Mouse (Mus musculus) CH12.LX (cell line): Measurements from ENCODE around the gene Cop1. TPM values are rescaled to one million over a fixed set of nuclear protein-coding genes. Genes with fewer than 3 reads are reported as not detected.

ENCODE experiments used
- DNase-seq: peaks from one replicate; pipeline ENCODE4 v3.0.0-alpha.2; 2013; ENCODE audit errors: extremely low read depth
- H3K27ac ChIP-seq: 2 replicates; pipeline ENCODE4 v1.5.1; 2012; ENCODE audit warnings: low read depth, mild to moderate bottlenecking, control low read depth, moderate library complexity; ENCODE audit not compliant: insufficient read depth
- H3K27me3 ChIP-seq: replicated peaks from 2 replicates; pipeline ENCODE3; 2012; ENCODE audit warnings: inconsistent platforms
- H3K36me3 ChIP-seq, 2 experiments: replicated peaks in 1 of 2; 2 replicates each; pipeline versions ENCODE3 to v1.6.1; 2012; ENCODE audit warnings: inconsistent platforms in 1 of 2, low read length in 1 of 2, mild to moderate bottlenecking in 1 of 2, mixed read lengths in 1 of 2, moderate library complexity in 1 of 2; ENCODE audit not compliant: control insufficient read depth in 1 of 2, insufficient read depth in 1 of 2
- H3K4me1 ChIP-seq, 2 experiments: 2 replicates each; pipeline ENCODE4 v1.6.1; 2012; ENCODE audit warnings: inconsistent platforms in 1 of 2, moderate library complexity in 1 of 2; ENCODE audit not compliant: insufficient read depth in 2 of 2, control insufficient read depth in 1 of 2
- H3K4me2 ChIP-seq: 2 replicates; pipeline ENCODE4 v1.6.1; 2012; ENCODE audit warnings: low read depth, mild to moderate bottlenecking, control low read depth; ENCODE audit not compliant: poor library complexity, insufficient read depth, severe bottlenecking
- H3K4me3 ChIP-seq, 3 experiments: fragments of 150-350 bp in 1 of 3; sonication (generic) in 1 of 3; replicated peaks in 1 of 3; 2 replicates each; pipeline versions ENCODE3 to v1.5.1; 2011 to 2012; ENCODE audit warnings: low read depth in 2 of 3, low read length in 2 of 3, mild to moderate bottlenecking in 2 of 3, moderate library complexity in 2 of 3, control low read depth in 1 of 3, improper control_type of control experiment in 1 of 3, inconsistent platforms in 1 of 3, mixed read lengths in 1 of 3; ENCODE audit not compliant: poor library complexity in 1 of 3
- H3K79me2 ChIP-seq: replicated peaks from 2 replicates; pipeline ENCODE4 v1.6.1; 2012; ENCODE audit warnings: mild to moderate bottlenecking, moderate library complexity; ENCODE audit not compliant: control insufficient read depth, poor library complexity, insufficient read depth, severe bottlenecking; ENCODE audit errors: extremely low read depth
- H3K9ac ChIP-seq: 2 replicates; pipeline ENCODE4 v1.6.1; 2012; ENCODE audit warnings: low read depth, mild to moderate bottlenecking, control low read depth, moderate library complexity; ENCODE audit not compliant: insufficient read depth
- H3K9me3 ChIP-seq: replicated peaks from 2 replicates; pipeline ENCODE3; 2012; ENCODE audit warnings: low read length, inconsistent platforms, mixed read lengths
- BHLHE40 ChIP-seq: IDR thresholded peaks from 2 replicates; pipeline ENCODE4 v1.6.1; 2011; ENCODE audit warnings: mild to moderate bottlenecking, low read depth, low read length, improper control_type of control experiment
- CHD1 ChIP-seq: IDR thresholded peaks from 2 replicates; pipeline ENCODE4 v1.6.1; 2012; ENCODE audit warnings: low read depth, low read length, improper control_type of control experiment, inconsistent platforms
- CHD2 ChIP-seq: IDR thresholded peaks from 2 replicates; pipeline ENCODE4 v1.6.1; 2011; ENCODE audit warnings: low read length, improper control_type of control experiment
- CTCF ChIP-seq, 2 experiments: IDR thresholded peaks in 1 of 2; conservative IDR thresholded peaks in 1 of 2; 2 replicates each; pipeline ENCODE4 v1.5.1; 2011 to 2012; ENCODE audit warnings: low read depth in 2 of 2, low read length in 2 of 2, improper control_type of control experiment in 1 of 2, inconsistent platforms in 1 of 2, mild to moderate bottlenecking in 1 of 2, moderate library complexity in 1 of 2
- E2F4 ChIP-seq: IDR thresholded peaks from 2 replicates; pipeline ENCODE4 v1.6.1; 2011; ENCODE audit warnings: low read depth, low read length, improper control_type of control experiment; ENCODE audit not compliant: insufficient replicate concordance
- ELF1 ChIP-seq: IDR thresholded peaks from 2 replicates; pipeline ENCODE4 v1.6.1; 2014; ENCODE audit warnings: low read depth, mild to moderate bottlenecking, inconsistent platforms, low read length, improper control_type of control experiment
- EP300 ChIP-seq: IDR thresholded peaks from 2 replicates; pipeline ENCODE4 v1.6.1; 2011; ENCODE audit warnings: low read length, improper control_type of control experiment
- ETS1 ChIP-seq: conservative IDR thresholded peaks from 2 replicates; pipeline ENCODE4 v1.6.1; 2012; ENCODE audit warnings: low read depth, mild to moderate bottlenecking, inconsistent platforms, low read length, improper control_type of control experiment, moderate library complexity
- GABPA ChIP-seq: IDR thresholded peaks from 2 replicates; pipeline ENCODE4 v1.6.1; 2012; ENCODE audit warnings: low read depth, low read length, improper control_type of control experiment, inconsistent platforms; ENCODE audit not compliant: insufficient replicate concordance
- HCFC1 ChIP-seq: IDR thresholded peaks from 2 replicates; pipeline ENCODE4 v1.6.1; 2012; ENCODE audit warnings: low read depth, mild to moderate bottlenecking, inconsistent platforms, low read length, improper control_type of control experiment
- IRF4 ChIP-seq: IDR thresholded peaks from 2 replicates; pipeline ENCODE4 v1.6.1; 2014; ENCODE audit warnings: low read depth, mild to moderate bottlenecking, inconsistent platforms, low read length, improper control_type of control experiment
- JUN ChIP-seq: IDR thresholded peaks from 2 replicates; pipeline ENCODE4 v1.6.1; 2011; ENCODE audit warnings: low read depth, mild to moderate bottlenecking, low read length, improper control_type of control experiment, moderate library complexity; ENCODE audit not compliant: insufficient read depth
- JUND ChIP-seq: conservative IDR thresholded peaks from 2 replicates; pipeline ENCODE4 v1.6.1; 2011; ENCODE audit warnings: low read depth, low read length, improper control_type of control experiment
- MEF2A ChIP-seq: IDR thresholded peaks from 2 replicates; pipeline ENCODE4 v1.6.1; 2014; ENCODE audit warnings: low read depth, mild to moderate bottlenecking, inconsistent platforms, low read length, improper control_type of control experiment, borderline replicate concordance
- POLR2AphosphoS2 ChIP-seq: IDR thresholded peaks from 2 replicates; pipeline ENCODE4 v1.6.1; 2011; ENCODE audit warnings: low read depth, low read length, improper control_type of control experiment
- RAD21 ChIP-seq: IDR thresholded peaks from 2 replicates; pipeline ENCODE4 v1.6.1; 2011; ENCODE audit warnings: low read depth, mild to moderate bottlenecking, low read length, improper control_type of control experiment, moderate library complexity
- RCOR1 ChIP-seq: conservative IDR thresholded peaks from 2 replicates; pipeline ENCODE4 v1.6.1; 2012; ENCODE audit warnings: low read depth, mild to moderate bottlenecking, inconsistent platforms, low read length, improper control_type of control experiment
- SIN3A ChIP-seq: IDR thresholded peaks from 2 replicates; pipeline ENCODE4 v1.6.1; 2012; ENCODE audit warnings: low read length, improper control_type of control experiment, inconsistent platforms
- SMC3 ChIP-seq: IDR thresholded peaks from 2 replicates; pipeline ENCODE4 v1.6.1; 2011; ENCODE audit warnings: low read depth, low read length, improper control_type of control experiment
- UBTF ChIP-seq: IDR thresholded peaks from 2 replicates; pipeline ENCODE4 v1.6.1; 2012; ENCODE audit warnings: low read depth, mild to moderate bottlenecking, inconsistent platforms, low read length, improper control_type of control experiment, moderate library complexity
- ZC3H11A ChIP-seq: IDR thresholded peaks from 2 replicates; pipeline ENCODE4 v1.6.1; 2012; ENCODE audit warnings: low read depth, mild to moderate bottlenecking, inconsistent platforms, low read length, improper control_type of control experiment
- ZKSCAN1 ChIP-seq: IDR thresholded peaks from 2 replicates; pipeline ENCODE4 v1.6.1; 2012; ENCODE audit warnings: low read depth, inconsistent platforms, low read length, improper control_type of control experiment, borderline replicate concordance
- ZMIZ1 ChIP-seq: IDR thresholded peaks from 2 replicates; pipeline ENCODE4 v1.6.1; 2012; ENCODE audit warnings: low read depth, mild to moderate bottlenecking, inconsistent platforms, low read length, improper control_type of control experiment
- dilution Hi-C: fragments of 300-500 bp; cut with MboI; formaldehyde crosslinking; loops from 2 replicates; pipeline ENCODE4 v1.14.3; 2020; ENCODE audit warnings: low sequenced_read_pairs; ENCODE audit not compliant: extremely low pct_unique_long_range_greater_than_20kb, extremely low pct_ligation_motif_present
- in situ Hi-C: fragments of 300-500 bp; cut with MboI; formaldehyde crosslinking; loops from 3 replicates; pipeline ENCODE4 v1.14.3; 2019; ENCODE audit warnings: low sequenced_read_pairs, low pct_ligation_motif_present, low pct_unique_long_range_greater_than_20kb, mixed read lengths
- polyA plus RNA-seq: library from polyadenylated mRNA; unstranded; fragments of >175 nt; gene quantifications from 2 replicates; pipeline ENCODE4 v1.2.1, GENCODE M21; 2012; ENCODE audit warnings: low read depth; ENCODE audit not compliant: insufficient read length
- total RNA-seq, 2 experiments: library from RNA; depleted of rRNA; stranded (reverse); fragments of 300-350 nt in 1 of 2; fragments of >200 nt in 1 of 2; gene quantifications; 2 replicates each; pipeline ENCODE4 v1.2.3; 2012 to 2014

The Cop1 gene
- total and polyA plus RNA-seq, 3 experiments, result 54.6 to 93.2 (median 79.0) TPM

DNA sequence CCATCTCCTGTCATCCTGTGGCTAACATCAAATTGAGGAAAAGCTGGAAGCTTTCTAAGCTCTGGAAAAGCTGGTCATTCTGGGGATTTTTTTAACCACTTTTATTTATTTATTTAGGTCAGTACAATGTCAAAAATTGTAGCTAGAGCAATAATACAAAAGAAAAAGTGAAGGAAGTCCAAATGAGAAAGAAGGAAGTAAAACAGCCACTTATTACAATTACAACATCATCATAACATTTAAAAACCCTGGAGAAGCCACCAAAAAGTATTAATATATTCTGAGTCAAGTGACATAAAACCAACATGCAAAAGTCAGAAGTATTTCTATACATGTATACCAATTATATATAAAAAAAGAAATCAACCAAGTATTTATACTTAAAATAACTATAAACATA lies 30.9 kb upstream of the Cop1 start:
- dilution Hi-C loops, result no loop called here
- H3K27ac ChIP-seq, result no peak overlapping the region
- no peak for TF ChIP-seq ZC3H11A
- TF ChIP-seq JUN, result no peak
- TF ChIP-seq CTCF (conservative IDR thresholded peaks at IDR 0.05 in 1 of 2, IDR thresholded peaks at IDR 0.05 in 1 of 2; ENCODE audit: low read depth in 2 of 2, low read length in 2 of 2), result no peak
- TF ChIP-seq IRF4, result no peak
- no peak for TF ChIP-seq RAD21
- TF ChIP-seq POLR2AphosphoS2, result no peak
- TF ChIP-seq SMC3, result no peak
- no peak for TF ChIP-seq RCOR1
- TF ChIP-seq E2F4, result no peak
- TF ChIP-seq BHLHE40, result no peak
- TF ChIP-seq HCFC1, result no peak
- no peak for TF ChIP-seq CHD1
- TF ChIP-seq ZMIZ1, result no peak
- no peak for TF ChIP-seq UBTF
- no peak for TF ChIP-seq ELF1
- TF ChIP-seq, all 38 proteins: peak for 0
- in situ Hi-C loops, result no loop called here
- no peak overlapping the region for H3K4me3 ChIP-seq
- no peak overlapping the region for H3K4me2 ChIP-seq
- H3K9ac ChIP-seq, result no peak overlapping the region
- H3K4me1 ChIP-seq, result peaks cover 0 to 9% of the 10 kb centered on the region in 2 experiments; a peak in 2 of 4 replicates
- no peaks in the 10 kb centered on the region for H3K9me3 ChIP-seq
- H3K36me3 ChIP-seq, result no peaks in the 10 kb centered on the region
- no peak for DNase-seq
- H3K27me3 ChIP-seq, result no peaks in the 10 kb centered on the region
- H3K79me2 ChIP-seq, result no peaks in the 10 kb centered on the region

DNA sequence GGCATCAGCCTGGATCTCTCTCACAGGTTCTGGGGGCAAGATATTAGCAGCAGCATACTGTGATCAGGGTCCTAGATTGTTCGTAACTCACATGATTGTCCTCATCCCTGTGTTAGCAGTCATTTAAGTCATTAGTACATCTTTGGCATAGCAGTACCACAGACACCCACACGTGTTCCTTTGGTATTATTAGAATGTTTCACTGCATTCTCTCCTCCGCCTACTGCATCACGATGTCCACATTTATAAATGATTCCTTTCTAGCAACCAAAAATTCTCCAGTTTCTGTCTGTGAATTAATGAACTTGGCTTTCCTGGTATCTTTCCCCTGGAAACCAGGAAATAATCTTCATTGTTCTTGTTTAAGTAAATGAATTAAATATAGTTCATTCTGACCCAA lies 20.4 kb upstream of the Cop1 start:
- in situ Hi-C loops (no loop called here), dilution Hi-C loops (no loop called here)
- Histone ChIP-seq H3K4me3 (no peak overlapping the region), H3K27ac (no peak overlapping the region), H3K4me1 (no peaks in the 10 kb centered on the region), H3K36me3 (no peaks in the 10 kb centered on the region), H3K9me3 (no peaks in the 10 kb centered on the region), H3K27me3 (peaks cover 6% of the 10 kb centered on the region), H3K9ac (no peak overlapping the region), H3K4me2 (no peak overlapping the region), H3K79me2 (no peaks in the 10 kb centered on the region)
- no peak for TF ChIP-seq HCFC1
- no peak for TF ChIP-seq GABPA
- TF ChIP-seq JUND, result no peak
- no peak for TF ChIP-seq SIN3A
- no peak for TF ChIP-seq ZKSCAN1
- no peak for TF ChIP-seq EP300
- no peak for TF ChIP-seq CHD2
- TF ChIP-seq ETS1, result no peak
- TF ChIP-seq MEF2A, result no peak
- no peak for TF ChIP-seq ZMIZ1
- TF ChIP-seq RAD21, result no peak
- no peak for TF ChIP-seq POLR2AphosphoS2
- no peak for DNase-seq
